Mouse (Mus musculus) heart, embryonic 10.5 days (tissue): ENCODE measurements around the gene Daglb. TPM values are rescaled to one million over a fixed set of nuclear protein-coding genes. Genes with fewer than 3 reads are reported as not detected.

Source experiments
- polyA plus RNA-seq: library from polyadenylated mRNA; unstranded; fragments of >200 nt; fragmentation: Nextera tagmentation; extraction: Ambion mirVana; gene quantifications from 2 replicates; pipeline ENCODE4 v1.2.1, GENCODE M21; 2016

Daglb gene
- polyA plus RNA-seq, 1 experiment from 2014 or later: 11.9 TPM

Other genes with a start within 250 kb of the Daglb start
- gene Spdye4a, start 237.7 kb upstream of the Daglb start, polyA plus RNA-seq: not detected in 2 replicates
- 8.3 and 11.7 TPM in 2 replicates for gene Zfp12, start 229.4 kb upstream of the Daglb start, polyA plus RNA-seq
- gene Zfp316, start 194.6 kb upstream of the Daglb start, polyA plus RNA-seq: 2.1 and 2.6 TPM in 2 replicates
- not detected in 2 replicates for gene Zfp853, start 171.0 kb upstream of the Daglb start, polyA plus RNA-seq
- 35.0 and 46.1 TPM in 2 replicates for gene E130309D02Rik, start 149.2 kb upstream of the Daglb start, polyA plus RNA-seq
- gene Zdhhc4, start 135.3 kb upstream of the Daglb start, polyA plus RNA-seq: 55.5 and 58.6 TPM in 2 replicates
- gene Grid2ip, start 107.2 kb upstream of the Daglb start, polyA plus RNA-seq: 0.51 and 0.55 TPM in 2 replicates
- 269 and 275 TPM in 2 replicates for gene Kdelr2, start 60.7 kb upstream of the Daglb start, polyA plus RNA-seq
- gene Rac1, start 63.5 kb downstream of the Daglb start, polyA plus RNA-seq: 369 and 431 TPM in 2 replicates
- 30.9 and 33.1 TPM in 2 replicates for gene Cyth3, start 157.9 kb downstream of the Daglb start, polyA plus RNA-seq